Mouse (Mus musculus): ENCODE measurements around the gene Ptgfrn.

Gene Ptgfrn

GRCm38 (mm10) chr3:101007112-101007782 is 102.8 kb downstream of the Ptgfrn start:
- DNase-seq (ENCODE audit: extremely low read depth, low read depth, low spot score), result no peak

DNA sequence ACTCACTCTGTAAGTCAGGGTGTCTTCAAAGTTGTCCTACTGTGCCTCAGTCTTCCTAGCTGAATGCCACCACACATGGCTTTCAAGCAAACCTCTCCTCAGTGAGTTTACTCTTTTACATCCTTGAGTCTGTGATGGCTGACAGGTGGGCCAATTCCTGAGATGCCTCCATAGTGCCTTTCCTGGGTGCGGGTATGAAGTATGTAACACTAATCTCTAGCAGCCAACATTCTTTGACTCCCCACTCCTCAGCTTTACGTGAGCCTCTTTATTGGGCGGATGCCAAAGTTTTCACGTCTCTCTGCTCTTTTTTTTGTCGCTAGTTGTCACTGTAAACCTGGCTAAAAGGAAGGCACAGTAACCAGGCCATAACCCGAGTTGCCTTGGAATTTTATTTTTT is 104.7 kb downstream of the Ptgfrn start:
- DNase-seq (ENCODE audit: extremely low read depth, low read depth, low spot score), result no peak

DNA sequence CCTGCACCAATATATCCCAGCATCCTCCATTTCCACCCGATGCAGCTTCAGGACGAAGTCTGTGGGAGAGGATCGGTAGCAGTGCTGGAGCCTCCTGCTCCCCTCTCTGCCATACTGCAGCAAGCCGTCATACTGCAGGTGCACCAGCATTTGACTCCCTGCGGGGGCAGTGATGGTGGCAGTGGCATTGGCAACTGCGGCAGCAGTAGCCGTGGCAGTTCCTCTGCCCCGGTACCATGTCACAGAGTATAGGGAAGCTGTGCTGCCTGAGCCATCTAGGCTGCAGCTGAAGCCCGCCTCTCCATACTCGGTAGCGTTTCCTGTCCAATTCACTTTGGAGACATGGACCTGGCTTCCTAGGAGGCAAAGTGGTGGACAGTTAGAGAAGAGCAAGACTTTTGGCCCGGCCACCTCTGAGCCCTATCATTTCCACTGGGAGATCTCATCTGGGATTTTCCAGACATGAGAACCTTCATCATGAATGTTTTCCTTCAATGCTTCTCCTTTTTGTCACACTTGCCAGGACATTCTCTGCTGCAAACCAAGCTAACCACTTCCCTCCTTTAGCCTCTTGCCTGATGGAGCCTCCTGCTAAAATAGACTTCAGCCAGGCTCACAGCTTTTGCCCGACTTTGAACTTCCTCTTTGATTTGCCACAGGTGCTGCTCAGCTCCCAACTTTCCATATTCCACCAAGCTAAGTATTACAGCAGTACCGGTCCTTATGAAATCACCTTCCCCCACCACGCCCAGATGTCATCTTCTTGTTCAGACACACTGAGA is 106.3 kb downstream of the Ptgfrn start:
- no peak for DNase-seq (ENCODE audit: extremely low read depth, low read depth, low spot score)

DNA sequence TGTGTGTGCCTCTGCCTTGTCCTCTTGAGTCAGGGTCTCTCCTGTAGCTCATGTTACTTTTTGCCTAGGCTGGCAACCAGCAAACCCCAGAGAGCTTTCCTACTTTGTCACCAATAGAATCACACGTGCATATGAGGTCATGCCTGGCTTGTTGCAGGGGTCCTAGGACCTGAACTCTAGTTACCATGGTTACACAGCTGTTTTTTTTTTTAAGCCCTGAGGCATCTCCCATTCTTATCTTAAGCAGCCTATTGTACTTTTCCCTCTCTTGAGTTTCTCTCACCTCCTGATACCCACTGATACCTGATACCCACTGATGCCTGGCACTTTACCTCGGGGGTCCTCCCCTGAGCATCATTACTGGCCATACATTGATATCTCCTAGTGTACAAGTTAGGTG is 110.3 kb downstream of the Ptgfrn start:
- DNase-seq (ENCODE audit: extremely low read depth, low read depth, low spot score), result no peak

DNA sequence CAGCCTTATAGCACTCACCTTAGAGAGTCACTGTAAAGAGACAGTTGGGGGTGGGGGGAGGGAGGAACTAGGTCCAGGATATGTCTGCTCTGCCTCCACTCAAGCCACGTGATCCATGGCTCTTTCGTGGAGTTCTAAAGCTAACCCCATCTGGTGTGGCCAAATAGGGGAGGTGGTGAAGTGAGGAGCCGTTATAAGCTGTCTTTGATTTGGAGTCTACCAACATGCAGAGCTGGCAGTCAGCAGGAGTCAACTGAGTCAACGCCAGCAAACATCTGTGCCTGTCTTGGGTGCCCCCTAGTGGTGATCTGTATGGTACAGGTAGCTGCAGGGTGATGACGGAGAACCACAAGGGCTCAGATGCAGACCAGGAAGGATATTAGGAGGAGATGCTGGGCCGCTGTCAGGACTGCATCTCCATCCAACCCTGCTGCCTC is 111.2 kb downstream of the Ptgfrn start:
- no peak for DNase-seq (ENCODE audit: extremely low read depth, low read depth, low spot score)

DNA sequence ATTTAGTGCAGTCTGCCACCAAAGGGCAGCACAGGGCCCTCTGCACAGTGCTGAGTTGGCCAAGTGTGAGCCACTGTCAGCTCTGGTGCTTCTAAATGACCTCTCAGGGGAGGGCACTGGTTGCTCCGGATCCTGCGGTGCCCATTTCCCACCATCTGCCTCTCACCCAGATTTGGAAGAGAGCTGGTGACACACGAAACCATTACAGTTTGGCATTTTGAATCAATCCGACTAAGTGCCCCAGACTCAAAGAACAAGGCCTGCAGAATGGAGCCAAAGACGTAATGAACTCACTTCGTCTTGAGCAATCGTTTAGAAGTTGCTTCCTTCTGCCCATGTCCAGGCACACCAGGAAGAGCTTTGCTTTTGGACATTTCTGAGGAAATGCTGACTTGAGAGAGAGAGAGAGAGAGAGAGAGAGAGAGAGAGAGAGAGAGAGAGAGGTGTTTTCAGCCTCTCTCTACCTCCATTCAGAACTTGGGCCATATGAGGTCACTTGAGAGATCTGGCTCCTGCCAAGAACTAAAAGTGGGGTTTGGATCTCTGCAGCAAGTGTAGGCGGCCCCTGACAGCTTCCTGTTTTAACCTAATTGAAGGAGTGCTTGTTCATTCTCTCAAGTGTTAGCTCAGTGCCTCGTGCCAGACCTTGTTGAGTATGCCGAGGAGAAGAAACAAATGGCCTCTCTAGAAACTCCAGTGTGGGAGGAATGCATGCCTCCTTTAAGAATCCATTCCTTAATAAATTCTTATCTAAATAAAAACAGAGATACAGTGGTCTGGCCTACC is 112.1 kb downstream of the Ptgfrn start:
- no peak for DNase-seq (ENCODE audit: extremely low read depth, low read depth, low spot score)

- DNase-seq (ENCODE audit: extremely low read depth, low read depth, low spot score), result no peak
Measured at GRCm38 (mm10) chr3:100994252-100994651, 115.8 kb downstream of the Ptgfrn start.

- no peak for DNase-seq (ENCODE audit: extremely low read depth, low read depth, low spot score)
Measured at GRCm38 (mm10) chr3:100993718-100994117, 116.4 kb downstream of the Ptgfrn start.

DNA sequence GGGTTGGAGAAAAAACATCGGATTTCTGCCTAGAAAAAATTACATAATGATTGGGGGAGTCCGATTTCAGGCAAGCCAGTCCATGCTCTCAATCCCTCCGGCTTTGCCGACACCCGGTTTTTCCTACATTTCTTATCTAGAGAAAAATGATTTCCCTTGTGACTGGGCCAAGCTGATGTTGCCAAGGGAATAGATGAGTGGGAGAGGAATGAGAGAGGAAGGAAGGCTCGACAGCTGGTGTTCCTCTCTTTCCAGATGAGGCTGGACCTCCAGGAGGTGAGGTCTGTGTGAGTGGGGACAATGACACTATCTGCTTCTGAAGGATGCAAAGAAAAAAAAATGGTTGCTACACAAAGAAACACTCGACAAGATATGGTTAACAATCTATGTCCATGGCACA is 116.9 kb downstream of the Ptgfrn start:
- DNase-seq (ENCODE audit: extremely low read depth, low read depth, low spot score), result no peak

All from fat pad, adult 2 months (tissue).